Mouse (Mus musculus) ovary, postnatal 10 days (tissue): ENCODE measurements around the gene Glp2r.

Source experiments
- DNase-seq: peaks from one replicate; pipeline ENCODE4 v3.0.0; 2022; ENCODE audit warnings: low spot score

Gene Glp2r

DNA sequence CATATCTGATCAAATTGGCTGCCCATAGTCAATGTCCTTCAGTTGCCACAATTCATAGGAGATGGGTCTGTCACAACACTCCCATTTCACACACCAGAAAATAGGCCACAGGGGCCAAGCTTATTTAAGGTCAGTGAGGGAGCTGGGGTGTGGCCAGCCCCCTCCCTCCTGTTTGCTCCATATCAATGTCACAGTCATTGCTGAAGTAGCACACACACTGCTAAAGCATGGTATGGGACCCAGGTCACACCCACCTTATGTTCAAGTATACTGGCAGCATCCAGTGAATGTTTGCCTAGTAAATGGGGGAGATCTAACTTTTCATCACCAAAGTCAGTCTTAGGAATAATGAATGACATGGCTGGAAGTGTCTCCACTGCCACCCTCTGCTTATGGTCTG lies 42.2 kb downstream of the Glp2r start:
- no peak for DNase-seq

DNA sequence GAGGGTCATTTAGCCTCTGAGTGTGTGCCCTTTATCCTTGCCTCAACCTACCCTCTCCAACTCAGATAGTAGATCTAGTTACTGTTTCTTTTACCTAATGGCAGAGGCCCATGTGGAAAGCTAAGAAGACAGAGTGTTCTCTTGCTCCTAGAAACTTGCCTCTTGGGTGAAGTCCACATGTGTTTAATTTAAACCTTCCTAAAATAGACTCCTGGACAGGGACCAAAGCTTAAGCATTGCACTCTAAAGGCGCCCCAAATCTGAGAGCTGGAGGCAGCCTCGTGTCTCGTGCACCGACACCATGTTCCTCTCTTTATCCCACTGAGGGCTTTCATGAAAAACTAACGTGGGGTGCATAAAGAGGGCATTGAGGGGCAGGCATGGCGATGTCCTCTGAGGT lies 43.9 kb downstream of the Glp2r start:
- no peak for DNase-seq

DNA sequence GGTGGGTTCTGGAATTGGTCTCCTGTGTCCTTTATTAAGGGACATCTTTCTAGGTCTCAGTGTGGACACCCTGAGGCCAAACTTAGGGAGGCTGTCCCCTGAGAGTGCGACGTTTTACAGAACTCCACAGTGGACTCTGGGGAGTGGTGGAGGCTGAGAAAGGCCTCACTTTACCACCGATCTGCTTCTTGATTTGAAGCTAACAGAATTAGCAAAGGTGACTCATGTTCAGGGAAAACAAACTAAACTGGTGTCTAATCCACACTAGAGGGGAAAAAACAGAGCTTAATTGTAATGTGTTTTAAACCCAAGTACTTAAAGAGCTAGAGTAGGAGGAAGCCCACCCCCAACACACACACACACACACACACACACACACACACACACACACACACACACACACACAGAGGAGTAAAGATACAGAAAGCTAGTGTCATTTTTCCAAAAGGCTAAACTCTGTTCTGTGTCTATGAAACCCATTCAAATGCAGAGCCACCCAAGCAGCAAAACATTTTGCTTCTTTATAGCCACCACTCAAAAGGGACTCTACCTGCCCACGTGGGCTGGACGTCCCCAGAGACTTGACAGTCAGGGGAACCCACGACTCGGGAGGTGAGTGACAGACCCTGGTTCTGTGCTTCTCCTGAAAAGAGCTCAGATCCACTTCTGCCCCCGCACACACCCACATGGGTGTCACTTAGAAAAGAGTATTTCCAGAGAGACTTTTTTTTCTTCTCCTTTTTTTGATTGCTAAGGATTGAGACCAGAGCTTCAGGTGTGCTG lies 47.5 kb downstream of the Glp2r start:
- DNase-seq = no peak

DNA sequence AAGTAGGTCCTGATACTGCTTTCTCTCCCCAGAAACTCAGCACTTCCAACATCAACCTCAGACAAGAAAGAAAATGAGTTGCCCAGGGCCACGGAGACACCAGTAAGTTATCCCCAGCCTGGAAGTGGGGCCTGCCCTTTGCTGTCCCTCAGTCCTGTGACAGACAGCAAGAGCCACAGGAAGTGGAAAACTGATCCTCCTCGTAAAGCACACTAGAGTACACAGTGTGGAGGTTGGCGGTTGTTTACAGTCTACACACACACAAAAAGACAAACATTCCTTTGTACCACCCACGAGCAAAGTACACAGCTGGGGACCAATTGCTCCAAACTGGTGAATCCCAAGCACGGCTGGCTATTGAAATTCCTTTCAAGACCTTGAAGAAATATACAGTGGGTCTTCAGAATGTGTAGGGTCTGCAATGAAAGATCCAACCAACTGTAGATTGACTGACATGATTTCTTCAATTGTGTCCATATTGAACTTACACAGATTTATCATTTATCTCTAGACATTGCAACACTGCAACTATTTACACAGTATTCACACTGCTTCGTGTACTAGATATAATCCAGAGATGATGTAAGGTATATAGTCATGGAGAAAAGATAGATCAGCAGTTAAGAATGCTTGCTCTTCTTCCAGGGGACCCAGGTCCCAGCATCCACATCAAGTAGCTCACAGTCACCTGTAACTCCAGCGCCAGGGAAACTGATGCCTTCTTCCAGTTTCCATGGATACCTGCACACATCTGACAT lies 48.4 kb downstream of the Glp2r start:
- DNase-seq = no peak

DNA sequence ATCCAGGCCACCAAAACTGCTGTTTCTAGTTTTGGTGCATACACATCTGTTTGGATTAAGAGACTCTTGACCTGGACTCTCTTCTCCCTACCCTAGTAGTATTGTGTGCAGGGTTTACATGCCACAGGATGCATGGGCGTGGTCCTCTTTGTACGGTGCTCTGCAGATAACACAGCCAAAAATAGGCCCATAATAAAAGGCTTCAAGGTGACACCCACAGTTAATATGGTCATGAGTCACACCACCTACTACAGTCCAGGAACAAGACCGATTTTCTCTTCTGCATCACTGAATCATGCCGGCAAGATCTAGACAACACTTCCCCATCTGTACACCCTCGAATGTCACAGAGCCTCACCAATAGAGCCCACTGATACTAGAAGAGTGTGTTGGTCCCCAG lies 49.5 kb downstream of the Glp2r start:
- no peak for DNase-seq

DNA sequence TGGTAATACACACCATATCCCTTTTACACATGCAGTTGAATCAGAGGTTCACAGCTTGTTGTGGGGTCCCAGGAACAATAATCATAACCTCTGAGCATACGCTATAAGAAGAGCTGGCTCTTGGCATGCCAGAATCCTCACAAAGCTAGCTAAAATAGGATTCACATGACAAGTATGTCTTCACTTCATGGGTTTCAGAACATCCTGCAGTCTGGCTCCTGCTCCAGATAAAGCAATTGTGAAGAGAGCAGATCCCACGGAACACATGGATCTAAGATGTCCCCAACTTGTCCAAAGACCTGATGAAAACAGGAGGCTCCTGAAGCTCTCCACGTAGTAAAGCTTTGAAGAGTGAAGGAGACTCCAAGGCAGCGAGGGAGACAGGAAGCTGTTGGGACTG lies 55.6 kb downstream of the Glp2r start:
- DNase-seq = no peak

DNA sequence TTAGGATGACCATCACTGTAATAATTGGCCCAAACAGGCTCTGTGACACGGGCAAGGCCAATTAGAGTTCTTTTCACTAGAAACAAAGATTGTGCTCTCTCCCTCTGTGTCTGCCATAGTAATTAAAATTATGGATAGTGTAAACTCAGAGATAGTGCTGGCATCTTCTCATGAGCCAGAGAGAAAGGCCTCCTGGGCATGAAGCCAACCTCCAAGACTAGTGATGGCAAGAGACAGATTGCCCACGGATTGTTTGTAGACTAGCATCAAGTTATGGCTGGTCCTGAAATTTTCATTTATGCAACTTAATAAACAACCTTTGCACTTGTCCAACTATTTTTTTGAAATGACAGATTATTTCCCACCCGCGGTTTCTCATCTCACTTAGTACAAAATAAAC lies 58.0 kb downstream of the Glp2r start:
- no peak for DNase-seq

DNA sequence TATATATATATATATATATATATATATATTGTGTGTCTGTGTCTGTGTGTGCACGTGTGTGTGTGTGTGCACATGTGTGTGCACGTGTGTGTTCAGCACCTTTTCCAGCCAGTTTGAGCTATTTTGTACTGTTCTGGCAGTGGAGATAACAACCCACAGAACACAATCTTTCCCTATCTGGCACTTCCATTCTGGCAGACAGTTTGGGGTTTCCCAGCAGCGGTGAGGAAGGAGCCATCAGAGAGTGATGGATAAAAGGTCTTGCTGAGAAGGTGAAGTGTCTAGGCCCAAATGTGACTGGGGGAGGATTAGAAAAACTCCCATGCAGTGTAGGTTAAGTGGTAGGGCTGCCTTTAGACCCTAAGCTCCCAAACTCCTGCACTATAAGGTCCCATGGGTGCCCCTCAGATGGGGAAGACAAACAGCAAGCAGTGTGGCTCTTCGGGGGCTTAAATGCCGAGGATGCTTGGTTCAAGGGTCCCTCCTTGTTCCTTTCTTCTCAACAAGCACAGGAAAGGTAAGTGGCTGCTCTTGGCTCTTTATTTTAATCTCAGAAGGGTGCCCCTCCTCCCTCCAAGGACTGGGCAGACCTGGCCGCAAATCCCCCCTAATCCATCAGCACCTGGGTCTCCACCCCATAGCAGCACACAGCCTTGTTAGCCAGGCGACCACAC lies 76.1 kb downstream of the Glp2r start, which contains the start of gene Rcvrn:
TSS of gene Rcvrn (plus strand) at position 624 of the 674 bp plus-strand sequence.
- no peak for DNase-seq

DNA sequence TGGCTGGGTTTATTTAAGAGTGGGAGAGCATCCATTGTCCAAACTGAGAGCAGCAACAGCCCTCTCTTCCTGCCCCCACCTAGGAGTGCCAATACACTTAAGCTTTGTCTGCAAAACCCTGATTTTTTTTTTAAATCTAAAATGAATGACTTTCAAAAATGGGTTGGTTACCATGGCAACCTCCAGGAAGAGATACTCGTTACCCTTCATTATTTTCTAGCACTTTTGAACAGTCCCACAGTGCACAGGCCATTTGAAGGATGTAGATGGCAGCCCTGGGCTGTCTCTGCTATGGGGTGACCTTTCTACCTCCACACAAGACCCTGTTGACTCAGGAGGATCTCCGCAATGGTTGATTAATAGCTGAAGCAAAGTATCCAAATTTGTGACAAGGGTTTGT lies 84.8 kb downstream of the Glp2r start:
- no peak for DNase-seq

DNA sequence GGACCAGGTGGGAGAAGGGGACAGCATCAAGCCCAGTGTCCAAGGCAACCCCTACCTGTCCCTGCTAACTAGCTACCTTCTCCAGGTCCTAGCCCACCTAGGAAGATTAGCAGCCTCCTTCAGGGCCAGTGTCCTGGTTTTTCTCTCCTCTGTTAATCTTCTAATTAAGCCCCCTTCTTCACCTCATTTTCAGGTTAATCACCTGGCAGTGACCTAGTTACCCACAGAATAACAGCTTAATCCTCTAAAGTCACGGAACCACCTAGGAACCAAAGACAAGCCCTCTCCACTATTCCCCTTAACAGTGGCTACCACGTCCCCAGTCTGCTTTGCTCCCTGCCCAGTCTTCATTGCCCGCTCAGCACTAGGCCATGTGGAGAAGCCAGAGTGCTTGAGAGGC lies 89.1 kb downstream of the Glp2r start:
- no peak for DNase-seq

DNA sequence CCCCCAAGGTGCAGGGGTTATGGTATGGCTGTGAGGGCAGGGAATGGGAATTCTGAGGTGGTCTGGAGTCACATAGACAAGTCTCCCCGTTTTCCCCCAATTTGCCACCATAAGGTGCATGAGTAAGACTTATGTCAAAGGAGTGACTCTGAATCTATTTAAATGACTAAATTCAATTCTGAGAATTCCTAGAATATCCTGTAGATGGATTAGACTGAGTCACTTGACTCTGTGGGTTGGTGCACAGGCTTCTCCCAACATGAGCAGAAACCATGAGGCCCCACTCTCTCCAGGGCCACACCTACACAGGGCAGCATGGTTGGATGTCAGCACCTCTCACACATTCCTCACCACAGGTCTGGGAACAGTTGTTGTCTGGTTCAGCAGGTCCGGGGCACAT lies 91.0 kb downstream of the Glp2r start:
- no peak for DNase-seq

DNA sequence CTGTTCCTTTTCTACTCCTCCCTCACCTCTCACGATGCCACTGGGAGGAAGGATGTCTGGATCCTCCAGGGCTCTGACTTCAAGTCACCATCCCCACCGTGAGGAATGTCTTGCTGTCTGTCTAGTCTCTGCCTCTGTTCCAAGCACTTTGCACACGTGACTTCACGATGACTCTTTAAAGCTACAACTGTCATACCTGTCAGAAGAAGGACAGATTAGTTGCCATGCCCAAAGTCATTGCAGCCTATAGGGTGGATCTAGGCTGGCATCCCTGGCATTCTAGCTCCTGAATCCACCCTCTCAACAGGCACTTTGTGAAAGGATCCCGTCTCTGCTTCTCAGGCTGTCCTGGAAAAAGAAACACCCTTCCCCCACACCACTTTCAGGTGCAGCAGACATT lies 91.7 kb downstream of the Glp2r start:
- no peak for DNase-seq

DNA sequence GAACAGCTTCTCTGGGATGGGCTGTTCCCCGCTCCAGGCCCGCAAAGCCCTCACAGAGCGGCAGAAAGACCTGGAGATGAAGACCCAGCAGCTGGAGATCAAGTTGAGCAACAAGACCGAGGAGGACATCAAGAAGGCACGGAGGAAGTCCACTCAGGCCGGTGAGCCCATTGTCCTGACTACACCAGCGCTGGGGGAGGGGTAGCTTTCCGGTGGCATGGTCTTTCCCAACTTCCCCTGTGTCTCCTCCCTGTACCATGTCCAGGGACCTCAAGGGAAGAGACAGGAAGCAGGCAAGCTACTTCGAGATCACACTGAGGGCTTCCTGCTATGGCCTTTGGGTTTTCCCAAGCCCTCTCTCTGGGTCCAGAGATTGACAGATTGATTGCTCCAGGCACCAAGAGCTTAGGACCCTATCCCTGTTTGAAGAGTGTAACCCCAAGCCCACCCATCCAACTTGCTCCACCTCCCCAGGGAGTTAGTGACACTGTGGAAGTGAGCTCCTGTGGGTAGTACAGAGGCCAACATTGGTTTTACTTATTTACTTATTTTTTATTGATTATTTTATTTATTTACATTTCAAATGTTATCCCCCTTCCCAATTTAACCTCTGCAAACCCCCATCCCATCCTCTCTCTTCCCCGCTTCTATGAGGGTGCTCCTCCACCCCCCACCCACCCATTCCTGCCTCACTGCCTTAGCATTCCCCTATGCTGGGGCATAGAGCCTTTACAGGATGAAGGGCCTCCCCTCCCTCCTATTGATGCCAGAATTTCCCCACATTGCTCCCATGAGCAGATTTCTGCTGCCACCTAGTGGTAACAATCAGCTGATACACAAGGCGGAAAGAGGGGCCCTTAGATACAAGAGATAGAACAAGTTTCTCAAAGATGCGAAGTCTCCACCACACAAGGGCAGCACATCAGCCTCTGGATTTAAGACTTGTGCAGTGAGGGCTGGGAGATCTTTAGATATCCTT lies 95.1 kb downstream of the Glp2r start:
- DNase-seq = no peak

DNA sequence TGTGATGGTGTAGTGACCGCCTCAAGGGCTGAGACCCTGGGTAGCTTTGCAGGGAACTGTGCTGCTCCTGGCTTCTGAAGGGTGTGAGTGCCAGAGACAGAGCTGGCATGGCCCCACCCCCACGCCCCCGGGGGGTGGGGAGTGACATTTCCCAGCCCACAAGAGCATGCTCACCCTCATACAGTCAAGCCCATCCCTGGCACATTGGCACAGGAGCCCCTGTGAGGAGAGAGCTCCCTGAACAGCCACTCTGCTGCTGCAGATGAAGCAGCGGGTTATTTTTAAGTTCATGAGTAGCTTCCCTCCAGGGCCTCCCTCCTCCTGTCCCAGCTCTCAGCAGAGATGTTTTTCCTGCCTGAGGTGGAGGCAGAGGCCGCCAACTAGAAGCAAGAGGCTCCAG lies 98.8 kb downstream of the Glp2r start:
- no peak for DNase-seq

DNA sequence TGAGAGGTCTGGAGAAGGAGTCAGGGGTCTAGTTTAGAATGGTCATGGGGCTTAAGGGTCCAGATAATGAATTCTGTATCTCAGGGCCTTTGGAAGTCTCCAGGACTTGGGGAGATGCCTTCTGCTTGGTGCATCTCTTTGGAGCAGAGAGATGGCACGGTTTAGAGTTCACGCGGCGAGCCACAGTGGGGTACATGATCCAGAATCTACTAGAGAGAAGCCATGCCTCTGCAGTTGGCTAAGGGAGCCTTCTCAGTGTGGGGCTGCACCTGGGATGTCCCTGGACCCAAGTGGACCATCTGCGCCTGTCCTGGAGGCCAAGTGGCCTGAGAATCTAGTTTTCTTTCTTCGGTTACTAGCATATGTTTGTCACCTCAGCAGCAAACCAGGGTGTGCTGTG lies 100.9 kb downstream of the Glp2r start:
- DNase-seq = no peak

DNA sequence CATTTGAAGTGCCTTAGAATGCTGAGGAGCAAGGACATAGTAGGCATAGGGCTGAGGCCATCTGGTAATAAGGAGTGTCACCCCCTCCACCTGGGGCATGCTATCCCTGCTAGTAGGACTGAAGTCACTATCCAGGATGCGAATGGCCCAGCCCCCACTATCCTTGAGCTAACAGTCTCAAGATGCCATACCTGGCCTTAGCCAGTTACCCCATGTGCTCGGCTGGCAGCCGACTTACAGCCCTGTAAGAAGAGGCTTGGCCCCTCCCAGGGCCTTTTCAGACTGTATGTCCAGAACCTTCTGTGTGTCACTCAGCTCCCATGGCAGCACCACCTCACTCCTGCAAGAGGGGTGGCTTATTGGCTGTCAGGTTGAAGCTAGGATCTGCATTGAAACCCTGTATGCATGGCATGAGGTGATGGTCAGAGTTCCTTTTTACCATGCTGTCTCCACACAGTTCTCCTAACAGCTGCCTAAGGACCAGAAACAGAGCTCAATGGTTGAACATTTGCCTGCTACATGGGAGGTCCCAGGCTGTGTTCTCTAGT lies 102.4 kb downstream of the Glp2r start:
- no peak for DNase-seq

DNA sequence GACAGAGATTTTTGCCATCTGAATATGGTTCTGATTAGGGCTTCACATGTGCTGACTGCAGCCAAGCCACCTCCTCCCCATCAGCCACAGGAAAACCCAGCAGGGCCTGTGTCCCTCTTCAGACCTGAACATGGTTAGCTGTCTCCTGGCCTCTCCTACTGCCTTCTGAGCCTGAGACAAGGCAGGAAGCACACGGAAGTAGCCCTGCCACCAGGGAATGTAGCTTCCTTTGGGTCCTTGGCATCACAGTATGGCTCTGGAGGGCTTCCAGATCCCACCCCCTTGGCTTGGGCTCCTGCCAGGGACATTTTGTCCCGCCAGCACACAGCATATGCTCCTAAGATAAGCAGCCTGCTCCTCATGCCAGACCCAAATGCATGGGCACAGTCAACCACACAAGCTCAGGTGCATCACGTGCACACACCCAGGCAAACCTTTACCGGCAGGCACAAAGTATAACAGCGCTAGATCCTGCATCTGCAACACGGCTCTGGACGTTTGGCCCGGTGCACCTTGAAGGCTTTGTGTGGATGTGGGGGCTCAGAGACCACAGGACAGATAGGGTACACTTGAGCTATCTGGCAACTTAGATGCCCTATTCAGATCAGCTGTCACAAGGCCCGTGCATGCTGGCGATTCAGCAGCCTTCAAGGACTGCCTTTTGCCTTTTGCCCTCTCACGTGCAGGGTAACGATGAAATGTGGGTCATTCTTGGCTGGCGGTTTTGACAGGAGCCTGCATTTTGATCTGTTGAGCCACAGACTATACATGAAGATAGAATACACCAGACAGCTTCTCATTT lies 103.2 kb downstream of the Glp2r start:
- DNase-seq = peak; percentile 14

DNA sequence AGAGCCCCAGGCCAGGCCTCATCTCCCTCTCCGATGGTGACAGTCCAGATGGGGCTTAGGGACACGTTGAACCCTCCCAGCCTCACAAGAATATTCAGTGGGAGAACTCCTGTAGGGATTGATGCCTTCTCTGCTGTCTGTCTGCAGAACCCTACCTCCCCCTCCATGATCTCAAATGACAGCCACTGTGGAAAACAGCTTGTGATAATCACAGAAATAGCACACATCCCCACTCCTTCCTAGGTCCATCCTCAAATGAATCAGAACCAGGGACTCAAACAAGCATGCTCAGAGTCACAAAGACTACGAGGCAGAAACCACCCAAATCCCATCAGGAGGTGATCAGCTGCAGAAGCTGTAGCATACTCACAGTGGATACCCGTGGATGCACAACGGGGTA lies 104.8 kb downstream of the Glp2r start:
- DNase-seq = no peak

DNA sequence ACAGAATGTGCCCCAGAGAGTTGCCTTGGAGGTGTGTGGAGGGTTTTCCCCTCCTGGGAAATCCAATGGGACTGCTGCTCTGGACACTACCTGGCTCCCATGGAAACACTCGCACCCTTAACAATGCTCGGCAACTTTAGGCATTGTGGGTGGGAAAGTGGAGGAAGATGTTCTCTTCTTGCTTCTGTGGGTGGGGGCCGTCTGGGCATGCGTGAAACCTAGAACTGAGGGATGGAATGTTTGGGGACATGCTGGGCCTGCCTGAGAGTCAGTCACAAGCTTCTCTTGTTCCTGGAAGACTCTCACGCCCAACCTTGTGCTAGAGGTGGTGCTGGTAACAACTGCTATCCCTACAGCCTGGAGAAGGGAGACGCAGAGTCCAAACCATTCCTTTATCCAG lies 106.0 kb downstream of the Glp2r start:
- DNase-seq = no peak

DNA sequence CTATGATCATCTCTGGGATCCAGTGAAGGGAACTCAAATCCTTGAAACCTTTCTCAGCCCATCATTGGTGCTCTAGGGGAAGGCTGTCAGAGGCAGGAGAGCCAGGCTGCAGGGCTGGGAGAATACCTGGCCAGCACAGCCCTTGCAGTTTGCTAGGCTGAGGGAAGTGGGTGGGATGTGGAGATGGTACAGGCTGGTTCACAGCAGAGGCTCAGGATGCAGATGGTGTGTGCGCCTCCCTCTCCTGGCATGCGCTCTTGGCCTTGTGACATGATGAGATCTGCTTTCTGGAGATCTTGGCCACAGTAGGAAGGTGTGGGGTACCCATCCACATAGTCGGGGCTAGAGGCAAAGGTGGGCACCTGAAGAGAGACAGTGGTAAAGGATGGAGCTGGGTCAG lies 106.7 kb downstream of the Glp2r start:
- DNase-seq = no peak

DNA sequence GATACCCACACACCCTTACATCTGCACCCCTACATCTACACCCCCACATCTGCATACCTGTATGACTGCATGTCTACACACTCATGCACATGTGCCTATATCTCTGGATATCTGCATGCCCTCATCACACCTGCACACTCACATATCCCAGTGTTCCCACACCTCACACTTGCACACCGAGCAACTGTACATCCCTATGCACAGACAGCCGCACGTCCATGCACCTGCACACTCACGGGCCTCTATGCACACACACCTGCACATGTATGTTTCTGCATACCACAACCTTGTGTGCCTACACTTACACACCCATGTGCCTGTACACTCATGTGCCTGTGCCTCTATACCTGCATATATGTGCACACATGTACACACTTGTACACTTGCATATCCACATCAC lies 107.5 kb downstream of the Glp2r start:
- no peak for DNase-seq
